Mouse (Mus musculus): ENCODE measurements at regions not wholly inside any gene's neighbourhood (a gene's known extent, or its start where the extent isn't known, plus 50 kb on each side); places are given as distances from the start of the nearest gene placed in this dataset.

- H3K9me3 ChIP-seq (ENCODE audit: control insufficient read depth, low read length), result no peaks in the 10 kb centered on the region; the same call in 1 of the 2 replicates
- WGBS, result 71% methylated on average over 5 of the region's 5 CpGs
- H3K9ac ChIP-seq (ENCODE audit: low read depth, low read length), result no peak overlapping the region
- no peak for ATAC-seq (ENCODE audit: low FRiP score)
- H3K4me3 ChIP-seq (ENCODE audit: low read depth, low read length), result no peak overlapping the region
- no peaks in the 10 kb centered on the region for H3K27me3 ChIP-seq (ENCODE audit: control insufficient read depth, insufficient read depth, low read length)
- no peak for DNase-seq (ENCODE audit: low spot score)
- H3K36me3 ChIP-seq (ENCODE audit: control insufficient read depth, insufficient read depth, low read length), result no peaks in the 10 kb centered on the region
- no peak overlapping the region for H3K4me2 ChIP-seq (replicated peaks; ENCODE audit: low read depth, low read length)
- H3K27ac ChIP-seq (ENCODE audit: low read depth, low read length), result no peak overlapping the region
- H3K4me1 ChIP-seq (replicated peaks; ENCODE audit: control insufficient read depth, insufficient read depth, low read length), result no peaks in the 10 kb centered on the region
Measured at GRCm38 (mm10) chr13:34800906-34801305, 66.3 kb downstream of the Fam50b start.

- DNase-seq (ENCODE audit: low spot score) (no peak), ATAC-seq (ENCODE audit: low FRiP score) (no peak)
- Histone ChIP-seq H3K4me2 (replicated peaks; ENCODE audit: low read depth, low read length) (no peak overlapping the region), H3K4me3 (ENCODE audit: low read depth, low read length) (no peak overlapping the region), H3K27me3 (ENCODE audit: control insufficient read depth, insufficient read depth, low read length) (no peaks in the 10 kb centered on the region), H3K36me3 (ENCODE audit: control insufficient read depth, insufficient read depth, low read length) (no peaks in the 10 kb centered on the region), H3K9ac (ENCODE audit: low read depth, low read length) (no peak overlapping the region), H3K9me3 (ENCODE audit: control insufficient read depth, low read length) (no peaks in the 10 kb centered on the region; the same call in 1 of the 2 replicates), H3K4me1 (replicated peaks; ENCODE audit: control insufficient read depth, insufficient read depth, low read length) (no peaks in the 10 kb centered on the region), H3K27ac (ENCODE audit: low read depth, low read length) (no peak overlapping the region)
- WGBS, result 68% methylated on average over 9 of the region's 9 CpGs
Measured at GRCm38 (mm10) chr13:34806532-34807092, 68.5 kb upstream of the Prpf4b start.

- Histone ChIP-seq H3K27me3 (ENCODE audit: control insufficient read depth, insufficient read depth, low read length) (no peaks in the 10 kb centered on the region), H3K9ac (ENCODE audit: low read depth, low read length) (no peak overlapping the region), H3K4me3 (ENCODE audit: low read depth, low read length) (no peak overlapping the region), H3K4me2 (replicated peaks; ENCODE audit: low read depth, low read length) (no peak overlapping the region), H3K36me3 (ENCODE audit: control insufficient read depth, insufficient read depth, low read length) (no peaks in the 10 kb centered on the region), H3K4me1 (replicated peaks; ENCODE audit: control insufficient read depth, insufficient read depth, low read length) (0 out of 2 replicates have a peak, but pooled peaks cover under 1% of the 10 kb centered on the region), H3K9me3 (ENCODE audit: control insufficient read depth, low read length) (peaks cover 2% of the 10 kb centered on the region; the same call in 1 of the 2 replicates), H3K27ac (ENCODE audit: low read depth, low read length) (no peak overlapping the region)
- WGBS, result 87% methylated on average over 1 of the region's 1 CpGs
- ATAC-seq (ENCODE audit: low FRiP score), result no peak
- DNase-seq (ENCODE audit: low spot score), result no peak
Measured at GRCm38 (mm10) chr13:34809536-34809935, 65.6 kb upstream of the Prpf4b start.

- H3K27ac ChIP-seq (ENCODE audit: low read depth, low read length), result peak overlapping the region; percentile 77
- peak; percentile 78 for DNase-seq (ENCODE audit: low spot score)
- ATAC-seq (ENCODE audit: low FRiP score), result peak; percentile 95
- no peaks in the 10 kb centered on the region for H3K27me3 ChIP-seq (ENCODE audit: control insufficient read depth, insufficient read depth, low read length)
- H3K4me3 ChIP-seq (ENCODE audit: low read depth, low read length), result no peak overlapping the region
- H3K9ac ChIP-seq (ENCODE audit: low read depth, low read length), result peak overlapping the region; percentile 32; the same call in 1 of the 2 replicates
- H3K4me1 ChIP-seq (replicated peaks; ENCODE audit: control insufficient read depth, insufficient read depth, low read length), result peaks cover 7% of the 10 kb centered on the region; the same call in 1 of the 2 replicates
- H3K9me3 ChIP-seq (ENCODE audit: control insufficient read depth, low read length), result peaks cover 2% of the 10 kb centered on the region; the same call in 1 of the 2 replicates
- no peaks in the 10 kb centered on the region for H3K36me3 ChIP-seq (ENCODE audit: control insufficient read depth, insufficient read depth, low read length)
- H3K4me2 ChIP-seq (replicated peaks; ENCODE audit: low read depth, low read length), result no peak overlapping the region
- WGBS, result 24% methylated on average over 18 of the region's 18 CpGs
Measured at GRCm38 (mm10) chr13:34814161-34815056, 60.7 kb upstream of the Prpf4b start.

GRCm38 (mm10) chr13:34815057-34815410 is 60.1 kb upstream of the Prpf4b start:
- Histone ChIP-seq H3K9me3 (ENCODE audit: control insufficient read depth, low read length) (peaks cover 2% of the 10 kb centered on the region; the same call in 1 of the 2 replicates), H3K27me3 (ENCODE audit: control insufficient read depth, insufficient read depth, low read length) (no peaks in the 10 kb centered on the region), H3K4me2 (replicated peaks; ENCODE audit: low read depth, low read length) (no peak overlapping the region), H3K4me1 (replicated peaks; ENCODE audit: control insufficient read depth, insufficient read depth, low read length) (peaks cover 7% of the 10 kb centered on the region; the same call in 1 of the 2 replicates), H3K9ac (ENCODE audit: low read depth, low read length) (no peak overlapping the region; the same call in 1 of the 2 replicates), H3K36me3 (ENCODE audit: control insufficient read depth, insufficient read depth, low read length) (no peaks in the 10 kb centered on the region), H3K4me3 (ENCODE audit: low read depth, low read length) (no peak overlapping the region), H3K27ac (ENCODE audit: low read depth, low read length) (peak overlapping the region; percentile 77)
- DNase-seq (ENCODE audit: low spot score), result no peak
- no peak for ATAC-seq (ENCODE audit: low FRiP score)
- WGBS, result 27% methylated on average over 3 of the region's 3 CpGs

- Histone ChIP-seq H3K4me3 (ENCODE audit: low read depth, low read length) (no peak overlapping the region), H3K9ac (ENCODE audit: low read depth, low read length) (no peak overlapping the region), H3K36me3 (ENCODE audit: control insufficient read depth, insufficient read depth, low read length) (no peaks in the 10 kb centered on the region), H3K27ac (ENCODE audit: low read depth, low read length) (no peak overlapping the region), H3K4me1 (replicated peaks; ENCODE audit: control insufficient read depth, insufficient read depth, low read length) (peaks cover 7% of the 10 kb centered on the region; the same call in 1 of the 2 replicates), H3K27me3 (ENCODE audit: control insufficient read depth, insufficient read depth, low read length) (no peaks in the 10 kb centered on the region), H3K4me2 (replicated peaks; ENCODE audit: low read depth, low read length) (no peak overlapping the region), H3K9me3 (ENCODE audit: control insufficient read depth, low read length) (no peaks in the 10 kb centered on the region)
- DNase-seq (ENCODE audit: low spot score) (no peak), ATAC-seq (ENCODE audit: low FRiP score) (no peak)
- WGBS, result 90% methylated on average over 5 of the region's 5 CpGs
Measured at GRCm38 (mm10) chr13:34818211-34818610, 56.9 kb upstream of the Prpf4b start.

- no peak overlapping the region for H3K9ac ChIP-seq (ENCODE audit: low read depth, low read length)
- H3K9me3 ChIP-seq (ENCODE audit: control insufficient read depth, low read length), result no peaks in the 10 kb centered on the region
- no peak overlapping the region for H3K27ac ChIP-seq (ENCODE audit: low read depth, low read length)
- no peaks in the 10 kb centered on the region for H3K4me1 ChIP-seq (replicated peaks; ENCODE audit: control insufficient read depth, insufficient read depth, low read length)
- no peaks in the 10 kb centered on the region for H3K27me3 ChIP-seq (ENCODE audit: control insufficient read depth, insufficient read depth, low read length)
- no peak overlapping the region for H3K4me2 ChIP-seq (replicated peaks; ENCODE audit: low read depth, low read length)
- 77% methylated on average over 4 of the region's 4 CpGs for WGBS
- ATAC-seq (ENCODE audit: low FRiP score) (no peak), DNase-seq (ENCODE audit: low spot score) (no peak)
- no peak overlapping the region for H3K4me3 ChIP-seq (ENCODE audit: low read depth, low read length)
- no peaks in the 10 kb centered on the region for H3K36me3 ChIP-seq (ENCODE audit: control insufficient read depth, insufficient read depth, low read length)
Measured at GRCm38 (mm10) chr13:34820423-34820822, 54.7 kb upstream of the Prpf4b start.

- Histone ChIP-seq H3K4me2 (replicated peaks; ENCODE audit: low read depth, low read length) (no peak overlapping the region), H3K9me3 (ENCODE audit: control insufficient read depth, low read length) (no peaks in the 10 kb centered on the region), H3K36me3 (ENCODE audit: control insufficient read depth, insufficient read depth, low read length) (no peaks in the 10 kb centered on the region), H3K9ac (ENCODE audit: low read depth, low read length) (no peak overlapping the region), H3K4me1 (replicated peaks; ENCODE audit: control insufficient read depth, insufficient read depth, low read length) (no peaks in the 10 kb centered on the region), H3K27me3 (ENCODE audit: control insufficient read depth, insufficient read depth, low read length) (no peaks in the 10 kb centered on the region), H3K27ac (ENCODE audit: low read depth, low read length) (no peak overlapping the region), H3K4me3 (ENCODE audit: low read depth, low read length) (no peak overlapping the region)
- ATAC-seq (ENCODE audit: low FRiP score), result no peak
- WGBS, result 91% methylated on average over 3 of the region's 3 CpGs
- no peak for DNase-seq (ENCODE audit: low spot score)
Measured at GRCm38 (mm10) chr13:34821946-34822345, 53.2 kb upstream of the Prpf4b start.

Measured in hindbrain, embryonic 11.5 days (tissue).